Mouse (Mus musculus): ENCODE data around the gene Adamts16. TPM values are rescaled to one million over a fixed set of nuclear protein-coding genes. Genes with fewer than 3 reads are reported as not detected.

The Adamts16 gene
- total RNA-seq, 1 experiment from 2014 or later: 1.0 TPM

GRCm38 (mm10) chr13:70832593-70833138, 8.9 kb downstream of the Adamts16 start:
- no peak for DNase-seq

DNA sequence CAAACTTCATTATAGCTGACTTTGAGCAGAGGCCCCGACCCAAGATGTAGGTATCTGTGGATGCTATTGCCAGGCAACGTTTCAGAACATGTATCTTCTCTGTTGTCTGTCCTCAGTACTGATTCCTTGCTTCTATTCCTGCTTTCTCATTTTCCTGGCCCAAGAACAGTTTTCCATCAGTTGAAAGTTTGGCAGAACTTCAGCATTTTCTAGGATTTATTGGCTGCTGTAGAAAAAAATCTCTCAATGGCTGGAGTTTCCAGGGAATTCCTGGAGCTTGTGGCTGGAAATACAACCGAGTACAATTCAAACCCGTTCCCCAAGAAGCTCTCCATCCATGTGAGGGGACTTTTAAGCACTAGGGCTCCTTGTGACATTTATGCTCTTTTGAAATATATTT, 10.6 kb downstream of the Adamts16 start:
- DNase-seq: no peak

GRCm38 (mm10) chr13:70827507-70827906, 14.1 kb downstream of the Adamts16 start:
- DNase-seq: no peak

GRCm38 (mm10) chr13:70825265-70825664, 16.3 kb downstream of the Adamts16 start:
- DNase-seq: no peak

- DNase-seq: no peak
Observed at GRCm38 (mm10) chr13:70823757-70824156, 17.9 kb downstream of the Adamts16 start.

DNA sequence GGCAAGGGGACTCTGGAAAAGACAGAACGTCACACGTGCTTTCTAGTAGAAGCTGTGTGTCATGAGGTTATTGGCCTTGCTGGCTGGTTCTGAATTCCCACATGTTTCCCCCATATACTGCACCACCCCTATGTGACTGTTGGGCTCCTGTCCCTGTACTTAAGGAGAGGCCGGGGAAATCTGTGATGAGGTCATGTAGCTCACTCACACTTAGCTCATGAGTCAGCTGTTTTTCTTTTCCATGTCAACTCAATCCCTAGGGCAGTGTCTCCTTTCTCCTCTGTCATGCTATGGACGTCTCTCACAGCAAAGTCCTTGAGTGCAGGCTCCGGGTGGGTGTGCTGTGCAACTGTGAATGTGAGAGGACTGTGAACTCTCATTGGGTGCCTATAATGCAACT, 22.6 kb downstream of the Adamts16 start:
- DNase-seq: no peak

- no peak for DNase-seq
Observed at GRCm38 (mm10) chr13:70814423-70814822, 27.2 kb downstream of the Adamts16 start.

- no peak for DNase-seq
Observed at GRCm38 (mm10) chr13:70805506-70805905, 36.1 kb downstream of the Adamts16 start.

DNA sequence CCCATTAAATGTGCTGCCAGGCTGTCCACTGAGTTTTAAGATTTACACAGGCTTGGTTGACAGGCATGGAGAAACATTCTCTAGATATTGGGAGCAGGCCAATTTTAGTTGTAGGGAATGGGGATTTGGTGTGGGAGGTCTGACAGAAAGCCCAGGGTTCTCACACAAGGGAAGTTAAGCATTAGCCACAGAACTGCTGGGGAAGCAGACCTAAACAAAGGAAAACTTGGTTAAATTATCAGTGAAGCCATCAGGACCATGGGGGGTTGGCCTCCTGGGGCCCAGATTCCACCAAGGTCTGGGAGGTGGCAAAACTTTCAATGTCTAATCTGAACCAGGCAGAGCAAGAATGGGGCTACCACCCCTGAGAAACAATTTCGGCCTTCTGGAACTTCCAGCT, 38.8 kb downstream of the Adamts16 start:
- no peak for DNase-seq

DNA sequence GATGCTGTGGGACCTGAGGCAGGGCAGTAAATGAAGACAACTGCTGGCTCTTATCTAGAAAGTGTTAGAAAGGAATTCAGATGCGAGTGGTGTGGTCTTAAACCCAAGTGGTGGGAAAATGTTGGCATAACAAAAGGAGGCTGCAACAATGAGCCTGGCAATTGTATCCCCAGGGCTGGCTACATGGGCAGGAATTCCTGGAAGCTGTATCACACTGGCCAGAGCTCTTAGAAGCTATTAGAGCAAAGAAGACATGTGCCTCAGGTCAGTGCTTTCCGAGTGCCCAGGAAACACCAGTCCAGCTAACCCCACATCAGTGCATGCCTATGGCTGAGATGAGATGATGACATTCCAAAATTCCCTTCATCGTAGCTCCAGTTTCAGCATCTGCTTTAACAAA, 42.3 kb downstream of the Adamts16 start:
- no peak for DNase-seq

GRCm38 (mm10) chr13:70798396-70798795, 43.2 kb downstream of the Adamts16 start:
- no peak for DNase-seq

- no peak for DNase-seq
Observed at GRCm38 (mm10) chr13:70794074-70794572, 47.5 kb downstream of the Adamts16 start.

- DNase-seq: no peak
Observed at GRCm38 (mm10) chr13:70793660-70794059, 48.0 kb downstream of the Adamts16 start.

DNA sequence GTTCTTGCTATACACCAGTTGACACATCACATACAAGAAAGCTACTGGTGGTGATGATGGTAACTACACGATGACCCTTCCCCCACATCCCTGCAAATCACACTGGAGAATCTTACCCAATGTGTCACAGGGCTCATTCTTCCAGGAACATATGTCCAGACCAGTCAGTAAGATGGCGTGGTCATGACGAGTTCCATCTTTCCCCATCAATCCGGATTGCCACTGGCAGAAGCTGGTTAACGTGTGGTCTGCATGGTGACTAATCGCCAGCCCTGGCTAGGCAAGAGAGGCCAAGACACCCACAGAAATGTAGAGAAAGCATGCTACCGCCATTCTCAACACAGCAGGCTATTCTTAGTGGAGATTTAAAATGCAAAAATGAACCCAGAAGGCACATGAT, 48.7 kb downstream of the Adamts16 start:
- DNase-seq: no peak

DNA sequence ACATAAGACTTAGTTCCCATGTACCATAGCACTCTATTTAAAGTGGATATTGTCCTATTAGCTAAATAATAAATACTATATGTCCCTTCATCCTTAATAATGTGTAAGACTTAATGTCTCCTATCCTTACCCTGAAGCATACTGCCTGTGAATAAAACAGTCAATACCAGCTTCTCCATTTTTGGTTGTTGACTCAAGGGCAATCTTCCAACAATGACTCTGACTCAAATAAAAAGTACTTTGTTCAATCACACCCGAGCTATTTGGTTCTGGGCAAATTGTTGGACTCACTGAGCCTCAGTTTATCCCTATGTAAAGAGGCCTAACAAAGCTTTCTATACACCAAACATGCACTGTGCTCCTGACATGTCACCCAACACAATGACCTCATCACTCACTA, 51.8 kb downstream of the Adamts16 start:
- no peak for DNase-seq

- DNase-seq: peak; percentile 50
Observed at GRCm38 (mm10) chr13:70789022-70789421, 52.6 kb downstream of the Adamts16 start.

DNA sequence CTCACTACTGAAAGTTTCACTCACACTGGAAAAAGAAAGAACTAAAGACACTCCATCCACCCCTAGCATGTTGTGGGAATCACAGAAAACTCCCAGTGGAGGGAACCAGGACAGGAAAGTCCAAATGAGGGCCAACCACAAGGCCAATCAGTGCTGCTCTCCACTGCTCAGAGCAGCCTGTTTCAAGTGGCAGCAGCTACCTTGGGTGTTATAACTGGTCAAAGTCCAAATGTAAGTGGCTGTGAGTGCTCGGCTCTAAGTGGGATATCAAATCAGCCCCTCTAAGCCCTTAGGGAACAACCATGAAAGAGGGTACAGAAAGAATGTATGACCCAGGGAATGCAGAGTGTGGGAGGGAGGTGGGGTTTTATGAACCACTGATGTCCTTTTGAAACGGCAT, 56.5 kb downstream of the Adamts16 start:
- no peak for DNase-seq

DNA sequence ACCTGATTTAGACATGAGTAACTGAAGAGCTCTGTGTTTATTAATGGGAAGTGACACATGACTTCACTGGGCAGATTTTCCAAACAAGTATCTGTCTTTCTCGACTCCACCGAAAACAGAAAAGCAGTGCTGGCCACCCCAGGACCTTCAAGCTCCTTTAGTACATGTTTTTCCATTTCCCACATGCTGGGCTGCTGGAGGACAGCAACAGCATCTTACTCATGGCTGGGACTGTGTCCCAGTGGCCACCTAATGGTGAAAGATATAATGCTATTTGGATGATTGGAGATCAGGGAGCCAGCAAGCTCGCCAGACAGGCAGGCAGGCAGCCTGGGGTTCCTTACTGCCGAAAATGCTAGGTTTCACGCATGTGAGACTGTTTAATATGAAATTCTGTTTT, 57.5 kb downstream of the Adamts16 start:
- no peak for DNase-seq

GRCm38 (mm10) chr13:70779781-70780180, 61.8 kb downstream of the Adamts16 start:
- DNase-seq: no peak

DNA sequence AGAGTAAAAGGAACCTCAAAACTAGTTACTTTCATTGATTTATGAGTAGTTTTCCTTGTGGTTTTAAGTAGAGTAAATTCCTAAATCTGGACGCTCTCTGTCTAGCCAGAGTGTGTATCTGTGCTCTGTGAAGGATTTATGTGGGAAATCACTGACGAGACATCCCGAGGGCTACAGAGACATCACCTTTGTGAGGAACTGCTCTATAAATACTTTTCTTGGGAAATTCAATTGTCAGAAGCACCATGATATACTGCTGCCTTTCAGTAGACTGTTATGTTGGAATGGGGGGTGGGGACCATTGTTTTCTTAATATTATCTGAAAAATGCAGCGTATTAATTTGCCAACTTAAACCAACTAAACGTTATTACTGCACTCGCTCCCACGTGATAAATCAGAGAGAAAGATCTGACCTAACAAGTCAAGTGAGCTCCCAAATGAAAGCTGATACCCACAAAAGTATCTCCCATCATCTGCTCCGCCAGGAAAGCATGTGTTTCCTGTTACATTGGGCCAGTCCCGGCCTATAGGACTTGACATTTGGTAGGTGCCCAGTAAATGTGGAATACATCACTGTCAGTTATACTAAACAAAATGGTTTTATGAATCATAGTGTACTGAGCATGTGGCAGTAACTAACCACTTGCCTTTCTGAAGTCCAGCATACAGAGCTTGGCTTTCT, 62.6 kb downstream of the Adamts16 start:
- DNase-seq: no peak

GRCm38 (mm10) chr13:70771100-70771499, 70.5 kb downstream of the Adamts16 start:
- no peak for DNase-seq

DNA sequence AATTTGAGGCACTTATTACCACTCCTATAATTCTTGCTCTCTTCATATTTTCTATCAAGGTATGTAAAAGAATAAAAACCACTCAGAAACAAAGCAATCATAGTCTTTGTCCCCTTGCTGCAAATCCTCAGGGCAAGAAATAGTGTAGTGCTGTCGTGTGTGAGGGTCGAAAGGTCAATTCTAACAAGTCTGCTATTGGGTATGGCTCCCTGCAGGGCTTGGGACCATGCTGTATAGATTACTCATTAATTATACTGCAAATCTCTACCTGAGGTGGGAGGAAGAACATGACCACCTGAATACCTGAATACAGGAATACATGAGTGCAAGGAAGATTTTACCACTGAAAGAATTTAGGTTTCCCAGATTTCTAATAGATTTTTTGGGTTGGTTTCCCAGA, 72.5 kb downstream of the Adamts16 start:
- DNase-seq: no peak

DNA sequence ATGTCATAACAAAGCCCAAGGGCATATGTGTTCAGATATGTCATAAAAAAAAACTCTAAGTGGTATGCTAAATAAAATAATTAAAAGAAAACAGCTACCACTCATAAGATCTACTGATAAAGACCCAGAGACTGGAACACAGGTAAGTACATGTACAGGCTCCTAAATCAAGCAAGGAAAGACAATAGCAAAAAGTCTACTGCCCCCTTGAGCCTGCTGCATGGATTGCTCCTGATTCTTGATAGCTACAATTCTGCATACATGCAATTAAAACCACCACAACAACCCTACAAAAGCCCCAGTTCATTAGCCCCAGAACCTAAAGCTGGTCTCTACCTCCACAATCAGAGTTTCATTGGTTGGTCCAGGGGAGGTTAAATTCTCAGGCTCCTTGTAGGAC, 74.1 kb downstream of the Adamts16 start:
- no peak for DNase-seq

DNA sequence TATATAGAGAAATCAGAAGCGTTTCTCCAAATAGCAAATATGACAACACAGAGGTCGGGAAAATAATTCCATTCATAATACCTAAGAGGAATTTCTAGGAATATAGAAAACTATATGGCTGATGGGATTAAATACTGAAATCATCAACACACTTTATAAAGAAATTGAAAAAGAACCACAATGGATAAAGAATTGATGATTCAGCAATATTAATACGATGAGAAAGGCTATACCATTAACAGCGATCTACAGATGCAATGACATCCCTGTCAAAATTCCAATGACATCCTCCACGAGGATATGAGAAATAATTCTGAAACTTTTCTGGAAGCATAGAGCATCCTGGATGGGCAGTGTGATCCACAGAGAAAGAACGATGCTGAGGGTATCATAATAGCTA, 76.9 kb downstream of the Adamts16 start:
- DNase-seq: no peak

Measured in adrenal gland, postnatal 25 days (tissue).